Mouse (Mus musculus): ENCODE measurements around the gene Ap1s3.

DNA sequence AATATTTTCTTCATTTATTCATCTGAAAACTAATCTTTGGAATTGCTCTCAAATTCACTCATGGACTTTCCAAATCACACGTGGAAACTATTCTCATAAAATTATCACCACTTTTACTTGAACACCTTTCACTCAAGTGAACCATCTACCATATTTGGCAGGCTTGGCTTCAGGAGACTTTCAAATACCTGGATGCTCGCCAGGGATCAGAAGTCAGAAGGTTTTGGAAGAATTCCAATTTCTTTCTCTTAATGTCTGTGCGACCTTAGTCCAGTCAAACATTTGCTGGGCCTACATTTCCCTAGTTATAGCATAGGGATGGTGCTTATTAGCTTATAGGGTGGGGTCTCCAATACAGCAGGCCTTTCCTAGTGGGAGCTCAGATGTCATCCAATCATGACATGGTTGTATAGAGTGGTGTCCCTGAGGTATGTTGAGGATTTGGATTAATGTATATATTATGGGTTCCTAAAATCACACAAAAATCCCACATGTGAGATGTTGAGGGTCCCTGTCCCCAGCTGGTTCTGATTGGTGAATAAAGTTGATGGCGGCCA is 79.0 kb downstream of the Ap1s3 start:
- TF ChIP-seq CTCF (IDR thresholded peaks at IDR 0.05; ENCODE audit: low read depth) (no peak), EP300 (IDR thresholded peaks at IDR 0.05; ENCODE audit: low read depth) (no peak)

Data from liver, postnatal 0 days (tissue).